ENCODE assay signal across 1 mouse cellular context in the genomic region with DNA sequence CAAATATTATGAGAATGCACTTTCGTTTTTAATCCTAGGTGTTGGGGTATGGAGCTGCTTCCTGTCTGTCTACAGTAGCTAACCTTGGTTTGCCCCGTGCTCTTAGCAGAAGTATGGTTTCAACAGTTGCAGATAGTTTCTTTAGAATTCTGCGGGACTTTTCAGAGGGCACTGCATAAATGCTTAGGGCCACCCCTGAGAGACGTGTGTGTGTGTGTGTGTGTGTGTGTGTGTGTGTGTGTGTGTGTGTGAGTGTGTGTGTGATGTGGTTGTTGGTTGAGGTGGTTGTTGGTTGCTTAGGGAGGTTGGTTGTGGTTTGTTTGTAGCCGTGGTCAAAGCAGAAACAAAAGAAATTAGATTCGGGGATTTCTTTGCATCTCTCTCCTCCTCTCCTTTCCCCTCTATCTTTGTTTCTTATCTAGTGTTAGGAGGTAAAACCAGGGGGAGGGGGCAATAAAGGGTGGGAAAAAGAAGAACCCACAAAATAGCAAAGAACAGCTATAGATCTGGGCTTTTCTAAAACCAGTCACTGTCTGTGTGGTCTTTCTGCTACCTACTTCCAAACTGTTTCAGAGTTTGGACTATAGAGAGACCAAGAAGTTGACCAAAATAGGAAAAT.
TF ChIP-seq lines count a peak whose summit lies in the region.

No protein-coding gene starts in this region.

TF ChIP-seq in MEL, 35 proteins besides CTCF, POLR2A, EP300 and RAD21 (continued from another document):
- TF ChIP-seq GATA1 (IDR thresholded peaks at IDR 0.05; ENCODE audit: low read depth, low read length): 0 out of 2 replicates have a peak, but pooled peaks have one; percentile 30
- TF ChIP-seq POLR2AphosphoS5 (IDR thresholded peaks at IDR 0.05; ENCODE audit: borderline replicate concordance, low read depth, low read length): no peak
